Mouse (Mus musculus): ENCODE measurements around the gene Zdhhc19. TPM values are rescaled to one million over a fixed set of nuclear protein-coding genes. Genes with fewer than 3 reads are reported as not detected.

Zdhhc19 gene
- total and polyA plus RNA-seq, 3 experiments, result 0.58 to 1.4 TPM; not detected in 1

DNA sequence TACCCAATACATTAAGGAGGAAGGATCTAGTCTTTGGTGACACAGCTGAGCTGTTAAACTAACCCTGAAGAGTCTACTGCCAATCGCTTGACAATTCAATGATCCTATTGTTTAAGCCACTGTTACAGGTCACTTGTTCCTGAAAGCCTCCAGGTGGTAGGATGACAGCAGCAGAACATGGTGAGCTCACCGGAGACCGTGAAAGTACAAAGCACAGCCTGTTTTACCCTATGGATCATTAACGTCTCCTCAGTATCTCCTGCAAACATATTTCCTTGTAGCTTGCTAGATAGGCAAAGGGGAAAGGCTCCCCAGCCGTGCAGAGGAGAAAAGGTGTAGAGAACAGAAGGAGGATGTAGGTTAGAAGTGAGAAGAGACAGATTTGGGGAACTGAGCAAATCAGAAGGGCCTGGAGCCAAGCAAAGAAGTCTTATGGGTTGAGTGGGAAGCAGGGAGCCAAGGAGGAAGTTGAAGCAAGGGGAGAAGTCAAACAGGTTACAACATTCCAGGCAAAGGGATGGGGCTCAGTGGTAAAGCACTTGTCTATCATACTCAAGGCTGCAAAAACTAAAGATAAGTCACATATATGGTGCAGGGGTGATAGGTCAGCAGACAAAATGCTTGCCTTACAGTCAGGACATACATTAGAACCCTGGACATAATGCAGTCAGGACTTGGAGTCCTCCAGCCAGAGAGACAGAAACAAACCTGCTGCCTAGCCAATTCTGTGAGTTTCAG is 67.2 kb downstream of the Zdhhc19 start:
- no peaks in the 10 kb centered on the region for H3K79me2 ChIP-seq (ENCODE audit: control insufficient read depth, insufficient read depth, low read length, poor library complexity)
- H3K9ac ChIP-seq (ENCODE audit: control insufficient read depth, low read depth, low read length, poor library complexity, severe bottlenecking), result no peak overlapping the region
- peaks cover 6 to 19% of the 10 kb centered on the region in 2 experiments for H3K27me3 ChIP-seq (ENCODE audit: control insufficient read depth in 1 of 2, insufficient read depth in 2 of 2, low read length in 2 of 2)
- H3K27ac ChIP-seq (ENCODE audit: control insufficient read depth, low read depth, low read length), result no peak overlapping the region
- no peak overlapping the region for H3K4me3 ChIP-seq (ENCODE audit: control insufficient read depth in 1 of 2, insufficient read depth in 1 of 2, low read depth in 2 of 2, low read length in 2 of 2)
- H3K36me3 ChIP-seq (ENCODE audit: control insufficient read depth in 1 of 2, insufficient read depth in 2 of 2, low read length in 2 of 2), result no peaks in the 10 kb centered on the region
- H3K4me1 ChIP-seq (ENCODE audit: control insufficient read depth in 1 of 2, insufficient read depth in 2 of 2, low read length in 2 of 2), result no peaks in the 10 kb centered on the region
- DNase-seq (ENCODE audit: low read depth, low spot score), result no peak
- no peak for TF ChIP-seq RAD21 (IDR thresholded peaks at IDR 0.05; ENCODE audit: low read depth, low read length)
- no peak for TF ChIP-seq NELFE (IDR thresholded peaks at IDR 0.05; ENCODE audit: low read depth, low read length)
- TF ChIP-seq CTCF (IDR thresholded peaks at IDR 0.05 in 2 of 3, conservative IDR thresholded peaks at IDR 0.05 in 1 of 3; ENCODE audit: control insufficient read depth in 1 of 3, insufficient read depth in 1 of 3, low read depth in 2 of 3, low read length in 3 of 3, poor library complexity in 1 of 3, severe bottlenecking in 1 of 3), result no peak
- no peaks in the 10 kb centered on the region for H3K9me3 ChIP-seq (replicated peaks; ENCODE audit: insufficient read depth, low read length)

DNA sequence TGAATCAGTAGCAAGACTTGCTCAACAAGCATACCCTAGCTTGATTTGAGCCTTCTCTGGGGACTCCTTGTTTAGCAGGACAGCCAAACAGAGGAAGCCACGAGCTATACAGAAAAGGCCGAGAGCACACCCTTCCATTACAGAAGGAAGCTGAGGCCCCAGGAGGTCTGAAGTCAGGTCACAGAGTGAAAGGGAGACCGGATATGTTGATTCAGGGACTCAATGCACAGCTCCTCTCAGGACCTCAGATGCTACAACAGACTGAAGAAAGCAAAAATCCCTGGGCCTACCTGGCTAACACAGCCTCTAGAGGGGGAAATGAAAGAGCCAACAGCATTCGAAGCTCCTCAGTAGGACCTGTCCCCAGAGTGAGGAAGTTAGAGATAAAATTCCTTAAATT is 71.2 kb downstream of the Zdhhc19 start:
- TF ChIP-seq MAX (IDR thresholded peaks at IDR 0.05; ENCODE audit: low read length), result no peak
- no peak for TF ChIP-seq SIN3A (IDR thresholded peaks at IDR 0.05; ENCODE audit: low read length)
- TF ChIP-seq MYC (IDR thresholded peaks at IDR 0.05; ENCODE audit: low read depth, low read length), result no peak
- no peak for TF ChIP-seq NRF1 (IDR thresholded peaks at IDR 0.05; ENCODE audit: insufficient read depth, low read depth, low read length, poor library complexity, severe bottlenecking)
- no peak for TF ChIP-seq MYB (IDR thresholded peaks at IDR 0.05; ENCODE audit: low read depth, low read length)
- no peak for TF ChIP-seq E2F4 (IDR thresholded peaks at IDR 0.05; ENCODE audit: borderline replicate concordance, low read depth, low read length)
- TF ChIP-seq KAT2A (conservative IDR thresholded peaks at IDR 0.05; ENCODE audit: low read depth, low read length), result no peak
- TF ChIP-seq GABPA (IDR thresholded peaks at IDR 0.05; ENCODE audit: low read depth, low read length), result no peak
- no peak for TF ChIP-seq TCF12 (IDR thresholded peaks at IDR 0.05; ENCODE audit: low read depth, low read length)
- no peak for TF ChIP-seq GATA1 (IDR thresholded peaks at IDR 0.05; ENCODE audit: low read depth, low read length)
- TF ChIP-seq CTCF (IDR thresholded peaks at IDR 0.05 in 2 of 3, conservative IDR thresholded peaks at IDR 0.05 in 1 of 3; ENCODE audit: control insufficient read depth in 1 of 3, insufficient read depth in 1 of 3, low read depth in 2 of 3, low read length in 3 of 3, poor library complexity in 1 of 3, severe bottlenecking in 1 of 3), result no peak
- TF ChIP-seq USF2 (IDR thresholded peaks at IDR 0.05; ENCODE audit: borderline replicate concordance in 1 of 2, insufficient read depth in 1 of 2, low read depth in 1 of 2, low read length in 2 of 2), result no peak
- no peak for TF ChIP-seq ZC3H11A (IDR thresholded peaks at IDR 0.05; ENCODE audit: low read depth, low read length)
- Histone ChIP-seq H3K4me3 (ENCODE audit: control insufficient read depth in 1 of 2, insufficient read depth in 1 of 2, low read depth in 2 of 2, low read length in 2 of 2) (no peak overlapping the region), H3K4me1 (ENCODE audit: control insufficient read depth in 1 of 2, insufficient read depth in 2 of 2, low read length in 2 of 2) (no peaks in the 10 kb centered on the region), H3K9me3 (replicated peaks; ENCODE audit: insufficient read depth, low read length) (no peaks in the 10 kb centered on the region), H3K79me2 (ENCODE audit: control insufficient read depth, insufficient read depth, low read length, poor library complexity) (no peaks in the 10 kb centered on the region), H3K36me3 (ENCODE audit: control insufficient read depth in 1 of 2, insufficient read depth in 2 of 2, low read length in 2 of 2) (no peaks in the 10 kb centered on the region), H3K27me3 (ENCODE audit: control insufficient read depth in 1 of 2, insufficient read depth in 2 of 2, low read length in 2 of 2) (peaks cover 5 to 15% of the 10 kb centered on the region in 2 experiments; a peak in 3 of 4 replicates), H3K27ac (ENCODE audit: control insufficient read depth, low read depth, low read length) (no peak overlapping the region), H3K9ac (ENCODE audit: control insufficient read depth, low read depth, low read length, poor library complexity, severe bottlenecking) (no peak overlapping the region)
- DNase-seq (ENCODE audit: low read depth, low spot score), result no peak

Measured in MEL (cell line).